Mouse (Mus musculus) MEL (cell line): ENCODE data around the gene Cir1. TPM values are rescaled to one million over a fixed set of nuclear protein-coding genes. Genes with fewer than 3 reads are reported as not detected.

Experiments
- DNase-seq: peaks from one replicate; pipeline ENCODE4 v3.0.0; 2011; ENCODE audit warnings: low read depth, low spot score
- H3K27ac ChIP-seq: 2 replicates; pipeline ENCODE4 v1.5.1; 2012; ENCODE audit warnings: low read depth, mild to moderate bottlenecking, control low read depth, low read length, moderate library complexity; ENCODE audit not compliant: control insufficient read depth
- H3K27me3 ChIP-seq, 2 experiments: fragments of 150-350 bp in 1 of 2; sonication (generic) in 1 of 2; 2 replicates each; pipeline ENCODE4 v1.6.1; 2012; ENCODE audit warnings: low read length in 2 of 2, mild to moderate bottlenecking in 2 of 2, improper control_type of control experiment in 1 of 2, moderate library complexity in 1 of 2; ENCODE audit not compliant: insufficient read depth in 2 of 2, control insufficient read depth in 1 of 2
- H3K36me3 ChIP-seq, 2 experiments: 2 replicates each; pipeline ENCODE4 v1.6.1; 2012 to 2014; ENCODE audit warnings: low read length in 2 of 2, improper control_type of control experiment in 1 of 2, inconsistent platforms in 1 of 2, mild to moderate bottlenecking in 1 of 2; ENCODE audit not compliant: insufficient read depth in 2 of 2, control insufficient read depth in 1 of 2
- H3K4me1 ChIP-seq, 2 experiments: fragments of 150-350 bp in 1 of 2; sonication (generic) in 1 of 2; 2 replicates each; pipeline ENCODE4 v1.6.1; 2012; ENCODE audit warnings: low read length in 2 of 2, improper control_type of control experiment in 1 of 2, mild to moderate bottlenecking in 1 of 2; ENCODE audit not compliant: insufficient read depth in 2 of 2, control insufficient read depth in 1 of 2
- H3K4me3 ChIP-seq, 2 experiments: fragments of 150-350 bp in 1 of 2; sonication (generic) in 1 of 2; 2 replicates each; pipeline ENCODE4 v1.5.1; 2012; ENCODE audit warnings: low read depth in 2 of 2, low read length in 2 of 2, mild to moderate bottlenecking in 2 of 2, moderate library complexity in 2 of 2, control low read depth in 1 of 2, improper control_type of control experiment in 1 of 2; ENCODE audit not compliant: control insufficient read depth in 1 of 2, insufficient read depth in 1 of 2
- H3K79me2 ChIP-seq: 2 replicates; pipeline ENCODE4 v1.6.1; 2012; ENCODE audit warnings: mild to moderate bottlenecking, low read length, moderate library complexity; ENCODE audit not compliant: control insufficient read depth, poor library complexity, insufficient read depth
- H3K9ac ChIP-seq: 2 replicates; pipeline ENCODE4 v1.6.1; 2012; ENCODE audit warnings: low read depth, mild to moderate bottlenecking, control low read depth, low read length, moderate library complexity; ENCODE audit not compliant: control insufficient read depth, poor library complexity, severe bottlenecking
- H3K9me3 ChIP-seq: fragments of 150-350 bp; sonication (generic); replicated peaks from 2 replicates; pipeline ENCODE4 v1.6.1; 2012; ENCODE audit warnings: mild to moderate bottlenecking, low read length, improper control_type of control experiment, moderate library complexity; ENCODE audit not compliant: insufficient read depth
- BHLHE40 ChIP-seq: IDR thresholded peaks from 2 replicates; pipeline ENCODE4 v1.6.1; 2012; ENCODE audit warnings: low read depth, mild to moderate bottlenecking, inconsistent platforms, low read length, improper control_type of control experiment, borderline replicate concordance
- CTCF ChIP-seq, 3 experiments: IDR thresholded peaks in 2 of 3; conservative IDR thresholded peaks in 1 of 3; 2 replicates each; pipeline ENCODE4 v1.5.1; 2011 to 2012; ENCODE audit warnings: low read length in 3 of 3, low read depth in 2 of 3, mild to moderate bottlenecking in 2 of 3, improper control_type of control experiment in 1 of 3, inconsistent platforms in 1 of 3, mixed read lengths in 1 of 3, moderate library complexity in 1 of 3; ENCODE audit not compliant: control insufficient read depth in 1 of 3, insufficient read depth in 1 of 3, poor library complexity in 1 of 3, severe bottlenecking in 1 of 3
- E2F4 ChIP-seq: IDR thresholded peaks from 2 replicates; pipeline ENCODE4 v1.6.1; 2011; ENCODE audit warnings: low read depth, low read length, improper control_type of control experiment, borderline replicate concordance
- ELF1 ChIP-seq: IDR thresholded peaks from 2 replicates; pipeline ENCODE4 v1.6.1; 2014; ENCODE audit warnings: low read depth, mild to moderate bottlenecking, inconsistent platforms, low read length, improper control_type of control experiment, moderate library complexity
- EP300 ChIP-seq, 2 experiments: IDR thresholded peaks; 2 replicates each; pipeline ENCODE4 v1.6.1; 2011; ENCODE audit warnings: improper control_type of control experiment in 2 of 2, low read length in 2 of 2, low read depth in 1 of 2, mild to moderate bottlenecking in 1 of 2
- ETS1 ChIP-seq: IDR thresholded peaks from 2 replicates; pipeline ENCODE4 v1.6.1; 2012; ENCODE audit warnings: low read depth, mild to moderate bottlenecking, inconsistent platforms, low read length, improper control_type of control experiment, moderate library complexity
- JUND ChIP-seq: IDR thresholded peaks from 2 replicates; pipeline ENCODE4 v1.6.1; 2011; ENCODE audit warnings: low read depth, mild to moderate bottlenecking, improper control_type of control experiment, low read length
- KAT2A ChIP-seq: conservative IDR thresholded peaks from 2 replicates; pipeline ENCODE4 v1.6.1; 2012; ENCODE audit warnings: low read depth, low read length, improper control_type of control experiment, inconsistent platforms
- MAFK ChIP-seq: IDR thresholded peaks from 2 replicates; pipeline ENCODE4 v1.6.1; 2011; ENCODE audit warnings: low read depth, mild to moderate bottlenecking, low read length, improper control_type of control experiment, borderline replicate concordance
- MAZ ChIP-seq: IDR thresholded peaks from 2 replicates; pipeline ENCODE4 v1.6.1; 2012; ENCODE audit warnings: low read depth, mild to moderate bottlenecking, inconsistent platforms, low read length, improper control_type of control experiment
- MEF2A ChIP-seq: IDR thresholded peaks from 2 replicates; pipeline ENCODE4 v1.6.1; 2014; ENCODE audit warnings: low read depth, mild to moderate bottlenecking, inconsistent platforms, low read length, improper control_type of control experiment; ENCODE audit not compliant: poor library complexity, insufficient replicate concordance, severe bottlenecking; ENCODE audit errors: extremely low read depth
- MXI1 ChIP-seq: IDR thresholded peaks from 2 replicates; pipeline ENCODE4 v1.6.1; 2011; ENCODE audit warnings: mild to moderate bottlenecking, low read depth, low read length, improper control_type of control experiment
- MYB ChIP-seq: IDR thresholded peaks from 2 replicates; pipeline ENCODE4 v1.6.1; 2011; ENCODE audit warnings: mild to moderate bottlenecking, low read depth, low read length, improper control_type of control experiment
- NELFE ChIP-seq: IDR thresholded peaks from 2 replicates; pipeline ENCODE4 v1.6.1; 2011; ENCODE audit warnings: low read depth, low read length, improper control_type of control experiment
- NRF1 ChIP-seq: IDR thresholded peaks from 2 replicates; pipeline ENCODE4 v1.6.1; 2014; ENCODE audit warnings: low read depth, mild to moderate bottlenecking, inconsistent platforms, low read length, improper control_type of control experiment, moderate library complexity; ENCODE audit not compliant: poor library complexity, insufficient read depth, severe bottlenecking
- POLR2AphosphoS5 ChIP-seq: IDR thresholded peaks from 2 replicates; pipeline ENCODE4 v1.6.1; 2012; ENCODE audit warnings: low read depth, borderline replicate concordance, mild to moderate bottlenecking, inconsistent platforms, low read length, moderate library complexity, mixed read lengths
- RAD21 ChIP-seq: IDR thresholded peaks from 2 replicates; pipeline ENCODE4 v1.6.1; 2011; ENCODE audit warnings: mild to moderate bottlenecking, low read depth, low read length, improper control_type of control experiment
- SMC3 ChIP-seq: IDR thresholded peaks from 2 replicates; pipeline ENCODE4 v1.6.1; 2011; ENCODE audit warnings: low read depth, low read length, improper control_type of control experiment
- TCF12 ChIP-seq: IDR thresholded peaks from 2 replicates; pipeline ENCODE4 v1.6.1; 2014; ENCODE audit warnings: low read depth, mild to moderate bottlenecking, inconsistent platforms, low read length, improper control_type of control experiment, moderate library complexity
- USF1 ChIP-seq: IDR thresholded peaks from 2 replicates; pipeline ENCODE4 v1.6.1; 2014; ENCODE audit warnings: low read depth, mild to moderate bottlenecking, inconsistent platforms, low read length, improper control_type of control experiment, moderate library complexity
- USF2 ChIP-seq, 2 experiments: IDR thresholded peaks; 2 replicates each; pipeline ENCODE4 v1.6.1; 2011 to 2012; ENCODE audit warnings: improper control_type of control experiment in 2 of 2, low read length in 2 of 2, borderline replicate concordance in 1 of 2, inconsistent platforms in 1 of 2, low read depth in 1 of 2, mild to moderate bottlenecking in 1 of 2; ENCODE audit not compliant: insufficient read depth in 1 of 2
- ZKSCAN1 ChIP-seq: IDR thresholded peaks from 2 replicates; pipeline ENCODE4 v1.6.1; 2012; ENCODE audit warnings: low read depth, mild to moderate bottlenecking, inconsistent platforms, low read length, improper control_type of control experiment, moderate library complexity
- ZMIZ1 ChIP-seq: IDR thresholded peaks from 2 replicates; pipeline ENCODE4 v1.6.1; 2012; ENCODE audit warnings: low read depth, mild to moderate bottlenecking, inconsistent platforms, low read length, improper control_type of control experiment, moderate library complexity
- polyA plus RNA-seq, 2 experiments: library from polyadenylated mRNA; stranded (reverse) in 1 of 2; unstranded in 1 of 2; fragments of >175 nt in 1 of 2; fragments of >200 nt in 1 of 2; gene quantifications; 2 replicates each; pipeline versions ENCODE4 v1.2.1 to v1.2.4; 2012; ENCODE audit warnings: low replicate concordance in 2 of 2, low read depth in 1 of 2; ENCODE audit not compliant: insufficient read length in 2 of 2, insufficient read depth in 1 of 2, missing spikeins in 1 of 2
- total RNA-seq: library from RNA; depleted of rRNA; stranded (reverse); fragments of 300-350 nt; gene quantifications from 2 replicates; pipeline ENCODE4 v1.2.3, GENCODE M21; 2012

Cir1 gene
- total and polyA plus RNA-seq, 3 experiments = 3.4 to 7.7 TPM; not detected in 1

DNA sequence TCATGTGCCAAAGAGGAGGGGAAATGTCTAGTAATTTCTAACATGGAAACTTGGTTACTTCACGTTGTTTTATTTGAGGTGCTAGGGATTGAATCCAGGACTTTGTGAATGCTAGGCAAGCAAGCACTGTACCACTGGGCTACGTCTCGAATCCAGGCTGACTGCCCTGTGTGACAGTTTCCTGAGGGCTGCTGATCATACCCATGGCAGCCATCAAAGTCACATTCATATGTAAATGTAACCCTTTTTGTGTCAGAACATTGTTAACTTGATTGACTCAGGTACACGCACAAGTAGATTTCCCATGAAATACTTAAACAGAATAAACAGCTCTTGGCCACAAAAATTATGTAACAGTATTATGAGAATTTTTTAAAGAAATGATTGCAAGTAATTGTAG, 63.8 kb downstream of the Cir1 start:
- H3K27me3 ChIP-seq = no peaks in the 10 kb centered on the region; a peak in 1 of 4 replicates
- H3K9ac ChIP-seq = no peak overlapping the region
- no peaks in the 10 kb centered on the region for H3K79me2 ChIP-seq
- H3K9me3 ChIP-seq = no peaks in the 10 kb centered on the region
- H3K4me1 ChIP-seq = no peaks in the 10 kb centered on the region
- TF ChIP-seq MXI1 (no peak), EP300 (IDR thresholded peaks at IDR 0.05; ENCODE audit: low read depth in 1 of 2, low read length in 2 of 2) (no peak), USF1 (no peak), NRF1 (no peak), SMC3 (no peak), MAFK (no peak), ELF1 (no peak), CTCF (IDR thresholded peaks at IDR 0.05 in 2 of 3, conservative IDR thresholded peaks at IDR 0.05 in 1 of 3; ENCODE audit: control insufficient read depth in 1 of 3, insufficient read depth in 1 of 3, low read depth in 2 of 3, low read length in 3 of 3, poor library complexity in 1 of 3, severe bottlenecking in 1 of 3) (no peak), NELFE (no peak), USF2 (IDR thresholded peaks at IDR 0.05; ENCODE audit: borderline replicate concordance in 1 of 2, insufficient read depth in 1 of 2, low read depth in 1 of 2, low read length in 2 of 2) (no peak), ETS1 (no peak), TCF12 (no peak), ZMIZ1 (no peak), E2F4 (no peak)
- H3K4me3 ChIP-seq = no peak overlapping the region
- H3K27ac ChIP-seq = no peak overlapping the region
- no peak for DNase-seq
- no peaks in the 10 kb centered on the region for H3K36me3 ChIP-seq

DNA sequence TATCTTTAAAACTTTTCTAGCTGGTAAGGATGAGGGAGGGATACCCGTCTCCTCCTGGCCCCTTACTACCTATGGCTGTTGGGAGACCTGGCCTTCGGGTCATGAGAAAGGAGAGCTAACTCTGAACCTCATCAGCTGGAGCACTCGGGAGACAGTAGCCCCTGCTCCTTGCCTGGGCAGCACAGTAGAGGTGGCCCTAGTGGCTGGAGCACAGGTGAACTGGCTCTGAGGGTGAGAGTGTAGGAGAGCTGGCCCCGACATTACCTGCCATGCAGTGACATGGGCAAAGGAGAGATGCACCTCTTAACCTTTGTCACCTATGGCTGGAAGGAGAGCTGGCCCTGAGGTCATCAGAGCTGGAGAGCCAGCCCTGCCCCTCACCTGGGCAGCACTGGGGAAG, 71.2 kb downstream of the Cir1 start:
- Histone ChIP-seq H3K9ac (no peak overlapping the region), H3K4me1 (no peaks in the 10 kb centered on the region), H3K4me3 (no peak overlapping the region), H3K27me3 (no peaks in the 10 kb centered on the region; a peak in 1 of 4 replicates), H3K79me2 (no peaks in the 10 kb centered on the region), H3K9me3 (no peaks in the 10 kb centered on the region), H3K27ac (no peak overlapping the region), H3K36me3 (no peaks in the 10 kb centered on the region)
- TF ChIP-seq ZKSCAN1 (no peak), KAT2A (no peak), BHLHE40 (no peak), USF1 (no peak), MAZ (no peak), POLR2AphosphoS5 (no peak), MEF2A (no peak), RAD21 (no peak), MYB (no peak), ETS1 (no peak), JUND (no peak)
- no peak for DNase-seq
